Mouse (Mus musculus): ENCODE data around the gene Spef2. TPM values are rescaled to one million over a fixed set of nuclear protein-coding genes. Genes with fewer than 3 reads are reported as not detected.
"Not testable (repeated sequence)": the region's sequence is repeated elsewhere in the genome, so short reads cannot be mapped to it uniquely, and the experiment has no call there.

Gene Spef2
- total RNA-seq (2021), result under 1 TPM; 0.48 to 0.50 TPM

DNA sequence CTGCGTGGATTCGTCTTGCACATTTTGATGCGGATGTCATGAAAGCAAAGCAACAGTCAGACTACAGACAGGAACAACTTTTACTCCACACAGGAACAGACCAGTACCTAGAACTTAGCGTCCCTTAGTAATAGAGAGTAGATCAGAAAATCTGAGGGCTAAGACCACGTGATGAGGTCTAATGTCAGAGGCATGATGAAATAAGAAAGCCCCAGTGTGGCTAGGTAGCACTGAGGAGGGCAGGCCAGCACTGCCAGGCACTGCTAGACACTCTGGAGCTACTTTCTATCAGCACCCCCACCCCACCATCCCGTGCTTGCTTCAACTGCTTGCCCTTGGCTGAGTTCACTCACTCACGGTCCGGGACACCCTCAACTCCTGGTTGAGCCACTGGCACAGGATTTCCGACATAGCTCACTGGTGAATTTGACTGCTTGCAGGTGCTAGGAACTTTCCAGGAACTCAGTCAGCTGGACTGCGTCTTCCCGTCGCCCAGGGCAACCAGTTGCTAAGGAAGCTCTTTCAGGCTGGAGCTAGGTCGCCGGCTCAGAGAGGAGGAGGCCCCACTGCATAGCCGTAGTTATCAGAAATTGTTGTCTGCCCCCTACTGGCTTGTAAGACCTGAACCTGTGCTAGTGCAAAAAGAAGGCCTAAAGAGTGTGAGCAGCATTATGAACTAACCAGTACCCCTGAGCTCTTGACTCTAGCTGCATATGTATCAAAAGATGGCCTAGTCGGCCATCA, at the start of gene Spef2:
Gene Spef2 (minus strand): TSS at position 510 of the 744 bp plus-strand sequence.
- DNase-seq (ENCODE audit: low spot score in 2 of 2), result peak; percentile 49 to 60
- intact Hi-C loops (cut with DNase I), result no loop called here

DNA sequence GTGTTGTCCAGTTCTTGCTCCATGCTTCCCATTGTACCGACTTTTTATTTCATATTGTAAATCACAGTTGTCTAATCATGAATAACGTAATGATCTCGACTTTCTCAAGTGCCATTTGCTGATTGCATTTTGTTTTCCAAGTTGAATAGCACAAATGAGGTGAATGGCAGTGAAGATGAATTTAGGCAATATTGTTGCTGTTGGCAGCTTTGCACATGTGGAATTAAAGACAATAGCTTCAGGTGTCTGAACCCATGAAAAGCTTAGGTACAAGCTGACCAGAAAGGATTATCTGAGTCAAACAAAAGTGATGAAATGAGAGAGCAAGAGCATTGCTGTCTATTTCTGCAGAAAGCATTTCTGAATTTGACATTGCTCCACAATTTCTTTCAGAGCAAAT, 45.5 kb upstream of the Spef2 start:
- no peak for DNase-seq (ENCODE audit: low spot score in 2 of 2)
- intact Hi-C loops (cut with DNase I), result no loop called here

DNA sequence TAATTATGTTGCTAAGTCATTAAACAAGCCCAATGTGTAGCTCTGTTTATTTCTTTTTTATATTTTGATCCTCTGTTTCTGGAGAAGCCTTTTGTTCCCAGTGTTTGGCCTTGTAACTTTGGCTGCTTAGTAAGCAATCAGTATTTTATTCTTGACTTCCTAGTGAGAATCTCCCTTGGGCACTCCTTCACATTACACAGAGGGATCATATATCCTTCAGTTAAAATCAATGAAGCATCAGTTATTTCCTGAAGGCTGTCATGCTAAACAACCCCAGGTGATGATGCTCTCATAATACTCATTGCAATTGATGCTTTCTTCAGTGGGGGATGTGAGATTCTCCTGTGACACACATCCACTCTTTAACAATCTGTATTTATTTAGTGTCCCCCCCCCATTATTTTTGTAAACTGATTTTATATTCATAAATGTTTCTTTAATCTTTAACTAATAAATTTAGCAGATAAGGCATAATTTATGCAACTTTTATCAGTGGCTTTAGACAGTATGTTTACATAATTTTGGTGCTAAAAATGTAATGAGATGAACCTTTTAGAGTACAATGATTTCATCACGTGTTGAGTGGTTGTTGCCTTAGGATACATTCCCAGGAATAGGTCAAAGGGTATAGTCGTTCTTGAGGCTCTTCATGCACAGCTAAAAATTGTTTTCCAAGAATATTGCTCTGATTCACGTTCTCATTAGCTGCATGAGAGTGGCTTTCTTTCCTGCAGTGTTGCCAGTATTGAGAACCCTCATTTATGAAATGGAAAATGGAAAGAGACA, 39.8 kb upstream of the Spef2 start:
- intact Hi-C loops (cut with DNase I), result no loop called here
- no peak for DNase-seq (ENCODE audit: low spot score in 2 of 2)

DNA sequence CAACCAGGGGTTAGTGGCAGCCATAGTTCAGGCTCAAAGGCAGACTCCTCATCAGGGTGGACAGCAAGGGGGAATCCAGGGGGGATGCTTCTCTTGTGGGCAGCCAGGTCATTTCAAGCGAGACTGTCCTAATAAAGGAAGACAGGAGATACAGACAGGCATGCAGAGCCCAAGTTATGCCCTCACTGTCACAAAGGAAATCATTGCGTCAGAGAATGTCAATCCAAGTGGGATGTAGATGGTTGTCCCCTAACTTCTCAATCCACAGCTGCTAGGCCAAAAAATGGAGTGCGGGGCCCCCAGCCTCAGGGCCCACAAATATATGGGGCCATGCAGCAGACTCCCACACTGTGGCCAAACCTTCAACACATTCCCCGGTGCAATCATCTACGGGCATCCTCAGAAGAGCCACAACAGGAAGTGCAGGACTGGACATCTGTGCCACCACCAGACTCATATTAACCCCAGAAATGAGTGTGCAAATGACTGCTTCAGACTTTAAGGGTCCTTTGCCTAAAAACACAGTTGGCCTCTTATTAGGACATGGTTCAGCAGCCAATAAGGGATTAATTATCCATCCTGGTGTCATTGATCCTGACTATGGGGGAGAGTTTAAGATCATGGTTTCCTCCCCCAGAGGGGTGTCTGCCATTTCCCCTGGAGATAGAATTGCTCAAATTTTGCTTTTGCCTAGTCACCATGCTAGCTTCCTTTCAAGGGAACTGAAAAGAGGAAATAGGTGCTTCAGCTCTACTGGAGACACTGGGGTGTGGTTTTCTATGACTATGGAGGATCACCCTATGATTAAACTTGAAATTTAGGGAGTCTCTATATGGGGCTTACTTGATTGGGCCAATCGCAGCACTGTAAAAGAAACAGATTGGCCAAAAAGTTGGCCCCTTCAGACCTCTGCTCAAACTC, 25.8 kb upstream of the Spef2 start:
- intact Hi-C loops (cut with DNase I); DNase-seq (ENCODE audit: low spot score in 2 of 2): not testable (repeated sequence)

DNA sequence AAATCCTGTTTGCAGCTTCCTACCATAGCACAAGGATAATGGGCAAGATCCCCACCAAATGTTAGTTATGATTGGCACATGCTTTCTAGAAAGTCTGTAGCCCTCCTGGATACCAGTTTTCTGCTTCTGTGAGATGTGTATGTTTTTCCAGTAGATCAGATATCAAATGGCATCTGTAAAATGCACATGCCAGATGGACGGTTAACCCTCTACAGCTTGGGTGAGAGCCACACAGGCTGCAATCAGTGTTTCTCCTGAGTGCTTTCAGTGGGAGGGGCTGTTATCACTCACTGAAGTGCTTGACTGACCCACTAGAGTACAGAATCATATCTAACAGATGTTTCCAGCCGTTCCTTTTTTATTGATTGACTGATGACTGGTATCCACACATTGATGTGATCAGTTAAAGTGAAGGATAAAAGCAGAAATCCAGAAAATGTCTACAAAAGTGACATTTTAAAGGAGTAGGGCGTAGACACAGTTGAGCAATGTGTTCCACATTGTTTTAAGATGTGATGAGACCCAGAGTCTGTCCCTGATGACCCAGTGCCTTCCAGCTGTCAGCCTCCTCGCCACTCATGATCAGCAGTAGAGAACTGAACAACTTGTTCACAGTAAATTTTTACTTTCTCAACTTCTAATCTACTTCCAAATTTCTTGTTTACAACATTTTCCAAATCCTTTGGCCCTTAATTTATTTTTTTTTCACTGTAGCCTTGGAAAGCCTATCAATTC, 19.7 kb upstream of the Spef2 start:
- DNase-seq (ENCODE audit: low spot score in 2 of 2), result no peak
- intact Hi-C loops (cut with DNase I), result no loop called here

DNA sequence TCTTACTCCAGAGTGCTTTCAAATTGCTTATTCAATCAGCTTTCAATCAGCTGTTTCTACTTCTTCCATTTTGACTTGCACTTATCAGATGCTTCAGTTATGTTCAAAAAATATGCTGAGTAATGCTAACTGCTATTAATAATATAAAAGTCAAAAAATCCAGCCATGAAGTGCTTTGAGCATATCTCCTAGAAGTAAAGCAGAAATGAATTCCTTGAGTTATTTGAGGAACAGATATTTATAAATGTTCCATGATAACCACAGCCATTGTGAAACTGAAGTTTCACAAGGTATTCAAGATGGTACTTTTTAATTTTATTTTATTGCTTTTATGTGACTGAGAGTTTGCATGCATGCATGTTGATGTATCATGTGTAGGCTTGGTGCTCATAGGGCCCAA, 18.4 kb upstream of the Spef2 start:
- no peak for DNase-seq (ENCODE audit: low spot score in 2 of 2)
- intact Hi-C loops (cut with DNase I), result no loop called here

DNA sequence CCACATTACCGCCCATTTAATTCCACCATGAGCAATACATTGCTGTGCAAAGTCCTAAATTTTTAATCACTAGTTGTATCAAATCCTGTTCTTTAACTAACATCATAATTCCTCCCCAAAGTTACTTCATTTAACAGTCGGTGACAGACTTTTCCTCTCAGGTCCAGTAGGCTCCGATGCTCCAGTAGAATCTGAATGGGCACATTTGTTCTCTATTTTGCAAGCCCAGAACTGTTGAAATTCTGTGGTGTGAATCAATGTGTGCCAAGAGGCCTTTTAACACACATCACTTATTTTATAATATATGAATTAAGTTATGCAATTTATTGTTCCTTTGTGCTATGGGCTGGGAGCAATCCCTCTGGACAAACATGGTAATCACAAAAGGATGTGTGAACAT, 2.3 kb upstream of the Spef2 start:
- no peak for DNase-seq (ENCODE audit: low spot score in 2 of 2)
- intact Hi-C loops (cut with DNase I), result no loop called here

DNA sequence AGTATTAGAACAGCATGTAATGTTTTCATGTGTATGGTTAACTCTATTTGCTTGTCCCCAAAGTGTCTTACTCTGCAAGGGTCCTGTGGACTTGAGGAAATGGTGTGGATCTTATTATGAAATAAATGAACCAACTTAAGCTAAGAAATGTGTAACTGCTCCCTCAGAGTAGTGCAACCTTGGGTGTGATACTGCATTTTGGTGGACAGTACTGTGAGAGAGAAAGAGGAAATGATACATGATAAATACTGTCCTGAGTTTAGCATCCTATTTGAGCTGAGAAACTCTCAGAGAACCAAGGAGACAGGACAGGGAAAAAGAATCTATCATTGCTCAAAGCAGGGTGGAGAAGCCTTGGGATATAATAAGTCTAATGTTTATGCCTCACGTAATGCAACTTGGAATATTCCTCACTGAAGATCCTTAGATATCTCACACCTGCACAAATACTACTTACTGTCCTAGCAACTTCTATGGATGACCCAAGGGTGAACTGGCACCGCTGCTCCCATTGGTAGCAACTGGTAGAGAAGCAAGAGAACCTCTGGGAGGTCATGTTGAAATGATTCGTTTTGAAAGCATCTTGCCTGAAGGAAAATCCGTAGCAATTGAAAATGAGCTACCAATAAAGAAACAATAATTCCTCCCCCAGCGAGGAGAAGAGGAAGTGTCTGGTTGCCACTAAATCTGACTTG, 1.1 kb downstream of the Spef2 start:
- intact Hi-C loops (cut with DNase I), result no loop called here
- no peak for DNase-seq (ENCODE audit: low spot score in 2 of 2)

DNA sequence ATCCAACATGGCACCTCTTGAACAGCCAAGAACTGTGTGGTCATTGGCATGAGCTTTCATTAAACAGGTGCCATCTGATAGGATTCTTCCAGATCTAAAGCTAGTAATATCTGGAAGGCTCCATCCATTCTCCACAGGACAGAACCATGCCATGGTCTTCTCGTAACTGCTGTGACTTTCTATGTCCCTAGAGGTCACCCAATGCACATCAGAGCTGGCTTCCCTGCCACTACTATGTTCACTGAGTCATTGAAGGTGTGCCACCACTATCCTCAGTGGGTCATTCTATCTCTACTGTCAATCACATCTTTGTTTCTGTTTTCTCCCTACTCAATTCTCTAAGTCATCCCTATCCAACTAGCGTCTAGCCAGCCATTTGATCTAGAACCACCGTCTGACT, 6.5 kb downstream of the Spef2 start:
- intact Hi-C loops (cut with DNase I), result no loop called here
- DNase-seq (ENCODE audit: low spot score in 2 of 2), result no peak

DNA sequence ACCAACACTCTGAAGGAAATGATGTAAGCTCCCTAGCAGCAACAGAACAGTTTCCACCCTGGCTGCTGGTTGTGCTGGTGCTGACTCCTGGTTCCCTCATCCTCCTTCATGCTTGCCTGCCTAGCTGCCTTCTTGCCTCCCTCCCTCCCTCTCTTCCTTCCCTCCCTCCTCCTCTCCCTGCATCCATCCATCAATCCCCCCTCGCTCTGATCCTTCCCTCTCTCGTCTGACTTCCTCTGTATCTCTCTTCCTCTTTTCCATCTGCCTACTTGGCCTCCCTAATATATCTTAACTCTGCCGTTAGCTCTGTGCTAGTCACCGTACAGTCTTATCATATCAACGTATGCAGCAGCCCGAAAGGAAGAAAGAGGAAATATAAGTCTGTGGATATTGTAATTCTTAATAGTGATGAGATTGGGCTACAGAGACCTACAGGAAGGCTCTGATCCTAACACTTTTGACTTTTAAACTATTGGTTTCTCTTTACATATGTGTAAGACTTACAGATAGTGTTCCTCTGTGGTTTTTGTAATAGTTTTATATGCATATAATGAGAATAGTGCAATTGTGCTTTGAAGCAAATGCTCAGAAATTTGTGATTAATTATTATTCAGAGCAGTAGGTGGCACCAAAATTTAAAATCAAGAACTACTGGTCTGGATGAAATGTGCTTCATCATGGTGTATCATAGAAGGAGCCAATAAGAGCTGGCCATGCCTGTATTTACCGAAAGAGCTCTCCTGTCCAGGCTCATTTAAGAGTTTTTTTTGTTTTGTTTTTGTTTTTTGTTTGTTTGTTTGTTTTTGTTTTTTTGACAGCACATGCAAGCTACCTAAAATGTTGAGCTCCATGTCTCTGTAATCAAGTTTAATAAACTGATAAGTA, 33.9 kb downstream of the Spef2 start:
- DNase-seq (ENCODE audit: low spot score in 2 of 2), result no peak
- intact Hi-C loops (cut with DNase I), result no loop called here

DNA sequence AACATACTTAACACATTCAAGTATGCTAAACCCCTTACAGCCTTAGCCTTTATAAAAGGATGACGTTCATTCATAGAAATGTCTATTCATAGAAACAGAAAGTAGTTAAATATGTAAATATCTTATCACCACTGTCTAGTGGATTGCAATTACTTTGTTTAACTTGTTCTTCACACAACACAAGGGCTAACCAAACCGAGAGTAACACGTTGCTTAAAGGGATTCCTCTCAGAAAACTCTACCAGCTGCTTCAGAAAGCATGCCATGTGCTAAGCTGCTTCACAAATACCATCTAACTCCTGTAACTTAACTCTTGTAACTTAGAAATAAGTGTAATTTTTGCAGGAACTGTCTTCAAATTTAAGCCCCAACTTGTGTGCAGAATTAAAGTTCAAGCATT, 35.0 kb downstream of the Spef2 start:
- intact Hi-C loops (cut with DNase I), result no loop called here
- no peak for DNase-seq (ENCODE audit: low spot score in 2 of 2)

DNA sequence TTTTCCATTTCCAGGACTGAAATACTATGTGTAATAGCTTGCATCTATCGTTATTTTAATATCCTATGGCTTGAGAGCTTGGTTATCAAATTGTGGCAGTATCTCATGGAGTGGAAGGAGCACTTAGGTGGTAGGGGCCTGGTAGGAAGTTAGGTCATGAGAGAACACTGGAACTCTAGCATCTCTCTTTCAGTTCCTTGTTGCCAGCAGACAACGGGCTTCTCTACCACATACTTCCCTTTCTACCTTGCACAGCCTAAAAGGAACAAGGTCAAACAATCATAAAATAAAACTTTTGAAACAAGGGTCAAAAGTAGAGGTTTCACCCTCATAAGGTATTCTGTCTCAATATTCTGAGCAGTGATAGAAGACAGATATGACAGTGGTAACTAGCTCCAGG, 38.3 kb downstream of the Spef2 start:
- DNase-seq (ENCODE audit: low spot score in 2 of 2), result no peak
- intact Hi-C loops (cut with DNase I), result no loop called here

DNA sequence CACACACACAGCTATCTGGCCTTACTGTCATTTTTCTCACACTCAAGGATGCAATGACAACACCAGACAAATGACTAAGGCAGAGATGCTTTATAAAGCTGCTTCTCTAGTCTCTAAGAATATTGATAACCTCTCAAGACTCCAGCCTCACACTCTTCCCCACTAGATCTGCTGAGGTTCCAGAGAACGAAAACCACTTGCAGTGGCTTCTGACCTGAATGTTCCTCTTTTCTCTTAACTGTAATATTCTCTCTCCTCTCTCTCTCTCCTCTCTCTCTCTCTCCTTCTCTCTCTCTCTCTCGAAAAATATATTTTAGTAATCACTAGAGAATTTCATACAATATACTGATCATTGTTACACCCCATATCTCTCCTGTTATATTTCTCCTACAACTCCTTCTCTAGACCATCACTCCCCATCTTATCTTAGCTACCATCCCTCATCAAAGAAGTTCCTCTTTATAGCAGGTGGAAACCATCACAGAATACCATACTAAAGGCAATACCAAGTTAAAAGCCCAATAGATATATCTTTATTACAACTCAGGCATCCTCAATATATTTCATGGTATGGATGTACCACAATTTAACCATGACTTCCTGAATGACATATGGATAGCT, 42.7 kb downstream of the Spef2 start:
- intact Hi-C loops (cut with DNase I), result no loop called here

DNA sequence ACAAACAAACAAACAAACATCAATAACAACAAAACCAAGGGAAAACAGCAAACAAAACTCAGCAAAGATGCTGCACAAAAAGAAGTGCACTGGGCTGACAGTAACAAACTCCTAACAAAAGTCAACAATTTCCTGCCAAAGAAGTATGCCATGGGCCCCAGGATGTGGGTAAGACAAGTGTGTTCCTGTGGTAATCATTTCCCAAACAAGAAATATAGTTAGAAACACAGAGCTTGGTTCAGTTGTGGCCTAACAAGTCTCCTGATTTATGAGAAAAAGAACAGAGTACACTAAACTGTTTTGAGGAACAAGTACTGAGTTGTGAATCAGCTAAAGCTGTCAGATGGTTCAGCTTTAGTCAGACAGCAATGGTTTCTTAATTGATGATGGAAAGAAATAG, 46.8 kb downstream of the Spef2 start:
- intact Hi-C loops (cut with DNase I), result no loop called here

More for the DNA sequence above, 42.7 kb downstream of the Spef2 start:
- no peak for DNase-seq (ENCODE audit: low spot score in 2 of 2)

DNA sequence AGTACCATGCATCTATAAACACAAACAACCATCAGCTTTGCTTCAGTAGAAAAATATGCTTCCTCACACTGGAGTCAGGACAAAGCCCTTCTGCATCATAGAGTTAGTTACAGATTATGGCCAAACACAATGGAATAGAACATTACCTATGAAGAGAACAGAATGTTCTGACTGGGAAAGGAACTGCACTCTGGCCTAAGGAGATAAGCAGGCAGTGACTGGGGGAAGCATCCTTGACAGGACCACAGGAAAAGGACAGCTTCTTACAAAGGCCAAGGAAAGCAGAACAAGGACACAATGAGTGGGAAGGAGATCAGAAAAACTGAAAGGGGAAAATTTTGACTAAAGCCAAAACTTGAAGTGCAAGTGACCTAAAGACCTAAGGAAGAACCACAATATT, 56.9 kb downstream of the Spef2 start:
- DNase-seq (ENCODE audit: low spot score in 2 of 2), result no peak
- intact Hi-C loops (cut with DNase I), result no loop called here

More for the DNA sequence above, 46.8 kb downstream of the Spef2 start:
- DNase-seq (ENCODE audit: low spot score in 2 of 2), result no peak

DNA sequence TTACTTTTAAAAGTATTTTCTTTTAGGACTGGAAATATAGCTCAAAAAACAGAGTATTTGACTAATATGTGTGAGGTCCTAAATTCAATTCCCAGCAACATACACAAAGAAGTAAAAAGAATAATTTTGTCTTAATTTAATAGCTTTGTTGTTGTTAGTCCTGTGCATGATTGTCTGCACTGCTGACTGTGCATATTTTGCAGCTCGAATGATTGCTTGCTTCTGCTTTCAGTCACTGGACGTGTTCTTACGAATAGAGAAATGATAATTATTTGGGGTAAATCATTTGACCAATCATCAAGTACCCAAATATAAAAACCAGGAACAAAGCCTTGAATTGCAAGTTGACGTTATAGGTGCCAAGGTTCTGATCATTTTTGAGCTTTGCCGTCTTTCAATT, 57.8 kb downstream of the Spef2 start:
- intact Hi-C loops (cut with DNase I), result no loop called here
- no peak for DNase-seq (ENCODE audit: low spot score in 2 of 2)

DNA sequence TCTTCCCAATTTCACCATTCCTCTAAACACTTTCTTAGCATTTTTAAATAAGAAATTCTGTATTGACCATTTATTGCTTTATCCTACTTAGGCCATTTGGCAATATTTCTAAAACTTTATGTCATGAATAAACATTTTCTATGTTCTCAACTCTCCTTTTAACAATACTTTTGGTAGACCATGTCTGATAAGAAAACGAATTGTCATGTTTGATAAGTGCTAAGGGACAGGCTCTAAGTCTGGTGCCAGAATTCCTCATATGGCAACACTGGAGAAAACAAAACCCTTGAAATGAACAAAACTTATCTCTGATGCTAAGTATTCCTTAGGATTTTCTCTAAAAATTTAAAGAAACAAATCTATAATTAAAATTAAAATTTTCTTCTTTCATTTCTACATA, 58.2 kb downstream of the Spef2 start:
- intact Hi-C loops (cut with DNase I), result no loop called here
- DNase-seq (ENCODE audit: low spot score in 2 of 2), result no peak

DNA sequence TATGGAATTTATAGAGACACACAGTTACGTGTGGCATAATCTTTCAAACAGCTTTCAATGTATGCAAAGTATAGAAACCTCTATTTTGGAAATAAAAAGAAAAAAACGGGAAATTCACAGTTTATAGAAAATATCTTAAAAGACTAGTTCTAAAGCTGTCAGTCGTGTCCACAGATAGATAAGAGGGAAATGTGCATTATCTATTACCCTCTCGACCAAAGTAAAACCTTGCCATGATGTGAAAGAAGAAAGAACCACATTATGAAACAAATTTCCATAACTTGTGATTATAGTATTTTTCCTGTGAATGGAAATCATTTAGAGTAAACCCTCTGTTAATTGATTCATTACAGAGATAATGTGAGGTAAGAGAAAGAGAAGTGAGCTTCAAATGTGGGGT, 65.2 kb downstream of the Spef2 start:
- intact Hi-C loops (cut with DNase I), result no loop called here
- DNase-seq (ENCODE audit: low spot score in 2 of 2), result no peak

All from left cerebral cortex, postnatal 25 days (tissue).